Mouse (Mus musculus) neural tube, embryonic 11.5 days (tissue): ENCODE results near the gene Zfhx3. TPM values are rescaled to one million over a fixed set of nuclear protein-coding genes. Genes with fewer than 3 reads are reported as not detected.

Source experiments
- ATAC-seq: fragments of 200-750 bp; cut with Nextera tagmentation; 2 replicates; pipeline ENCODE4 v1.8.0; 2017; ENCODE audit warnings: moderate number of reproducible peaks, mild to moderate bottlenecking, moderate TSS enrichment, moderate library complexity; ENCODE audit not compliant: insufficient read depth, low FRiP score, low TSS enrichment
- DNase-seq: peaks from one replicate; pipeline ENCODE4 v3.0.0-alpha.2; 2015; ENCODE audit warnings: low spot score
- H3K27ac ChIP-seq: fragments of 300-500 bp; sonication (generic); 2 replicates; pipeline ENCODE4 v1.5.1; 2014; ENCODE audit warnings: low read depth, mild to moderate bottlenecking, low read length
- H3K27me3 ChIP-seq: fragments of 300-500 bp; sonication (generic); 2 replicates; pipeline ENCODE4 v1.6.1; 2014; ENCODE audit warnings: mild to moderate bottlenecking, low read length, mixed read lengths; ENCODE audit not compliant: control insufficient read depth, insufficient read depth
- H3K36me3 ChIP-seq: fragments of 300-500 bp; sonication (generic); 2 replicates; pipeline ENCODE4 v1.6.1; 2014; ENCODE audit warnings: mild to moderate bottlenecking, low read length, moderate library complexity, mixed read lengths; ENCODE audit not compliant: control insufficient read depth, insufficient read depth
- H3K4me1 ChIP-seq: fragments of 300-500 bp; sonication (generic); 2 replicates; pipeline ENCODE4 v1.6.1; 2014; ENCODE audit warnings: low read length, mixed read lengths; ENCODE audit not compliant: control insufficient read depth, insufficient read depth
- H3K4me2 ChIP-seq: fragments of 300-500 bp; sonication (generic); 2 replicates; pipeline ENCODE4 v1.6.1; 2014; ENCODE audit warnings: low read depth, mild to moderate bottlenecking, moderate library complexity
- H3K4me3 ChIP-seq: fragments of 300-500 bp; sonication (generic); 2 replicates; pipeline ENCODE4 v1.5.1; 2014; ENCODE audit warnings: low read depth, low read length
- H3K9ac ChIP-seq: fragments of 300-500 bp; sonication (generic); 2 replicates; pipeline ENCODE4 v1.6.1; 2014; ENCODE audit warnings: mild to moderate bottlenecking, low read length
- H3K9me3 ChIP-seq: fragments of 300-500 bp; sonication (generic); 2 replicates; pipeline ENCODE4 v1.6.1; 2016; ENCODE audit warnings: low read length; ENCODE audit not compliant: control insufficient read depth
- WGBS: fragments of 180-500 bp; shearing (Covaris S2); extraction: QIAGEN DNeasy Blood & Tissue Kit; methylation state at CpG from one replicate; pipeline ENCODE4 v1.1.7; 2014; 5-methylcytosine and 5-hydroxymethylcytosine counted together
- polyA plus RNA-seq: library from polyadenylated mRNA; unstranded; fragments of >200 nt; fragmentation: Nextera tagmentation; extraction: Ambion mirVana; gene quantifications from 2 replicates; pipeline ENCODE4 v1.2.1, GENCODE M21; 2014

Zfhx3 gene
- polyA plus RNA-seq, 1 experiment from 2014 or later, result 36.2 TPM

DNA sequence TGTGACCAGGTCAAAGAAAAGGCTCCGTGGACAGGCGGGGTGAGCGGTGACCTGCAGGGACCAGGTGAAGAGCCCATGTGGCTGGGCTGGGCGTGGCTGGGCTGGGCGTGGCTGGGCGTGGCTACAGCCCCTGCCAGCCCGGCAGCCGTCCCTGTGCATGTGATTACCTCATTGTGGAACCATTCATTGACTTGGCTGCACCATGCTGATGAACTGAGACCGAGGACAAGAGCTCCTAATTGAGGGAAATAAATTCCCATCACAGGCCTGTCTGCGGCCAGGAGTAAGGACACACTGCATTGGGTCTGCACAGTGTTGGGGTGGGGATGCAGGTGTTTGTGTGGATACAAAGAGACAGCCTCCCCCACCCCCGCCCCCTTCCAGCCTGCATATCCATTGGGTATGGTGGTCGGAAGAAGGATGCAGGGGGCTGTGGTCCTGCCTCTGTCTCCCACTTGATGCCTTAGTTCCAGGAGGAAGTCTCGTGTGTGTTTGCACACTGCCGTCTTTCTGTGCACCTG lies 956.9 kb downstream of the Zfhx3 start:
- ATAC-seq (peak; percentile 61), DNase-seq (no peak)
- 0 out of 2 replicates have a peak overlapping the region, but pooled peaks have one; percentile 3 for H3K27ac ChIP-seq
- 43% methylated on average over 14 of the region's 14 CpGs for WGBS
- no peak overlapping the region for H3K4me2 ChIP-seq
- no peaks in the 10 kb centered on the region for H3K36me3 ChIP-seq
- peaks cover 55% of the 10 kb centered on the region for H3K4me1 ChIP-seq
- H3K27me3 ChIP-seq, result no peaks in the 10 kb centered on the region
- H3K4me3 ChIP-seq, result no peak overlapping the region
- H3K9ac ChIP-seq, result no peak overlapping the region
- no peaks in the 10 kb centered on the region for H3K9me3 ChIP-seq

GRCm38 (mm10) chr8:108900541-108900940 lies 958.1 kb downstream of the Zfhx3 start:
- Histone ChIP-seq H3K9ac (no peak overlapping the region), H3K4me1 (peaks cover 57% of the 10 kb centered on the region), H3K9me3 (no peaks in the 10 kb centered on the region), H3K27ac (peak overlapping the region; percentile 24; the same call in 1 of the 2 replicates), H3K4me2 (no peak overlapping the region), H3K4me3 (no peak overlapping the region), H3K36me3 (no peaks in the 10 kb centered on the region), H3K27me3 (no peaks in the 10 kb centered on the region)
- 37% methylated on average over 10 of the region's 10 CpGs for WGBS
- DNase-seq, result no peak
- ATAC-seq, result no peak

GRCm38 (mm10) chr8:108901208-108901607 lies 958.8 kb downstream of the Zfhx3 start:
- peaks cover 57% of the 10 kb centered on the region for H3K4me1 ChIP-seq
- H3K9ac ChIP-seq, result no peak overlapping the region
- H3K4me3 ChIP-seq, result no peak overlapping the region
- 55% methylated on average over 14 of the region's 14 CpGs for WGBS
- ATAC-seq (no peak), DNase-seq (no peak)
- no peak overlapping the region for H3K4me2 ChIP-seq
- no peaks in the 10 kb centered on the region for H3K9me3 ChIP-seq
- no peaks in the 10 kb centered on the region for H3K27me3 ChIP-seq
- H3K36me3 ChIP-seq, result no peaks in the 10 kb centered on the region
- H3K27ac ChIP-seq, result 0 out of 2 replicates have a peak overlapping the region, but pooled peaks have one; percentile 24

DNA sequence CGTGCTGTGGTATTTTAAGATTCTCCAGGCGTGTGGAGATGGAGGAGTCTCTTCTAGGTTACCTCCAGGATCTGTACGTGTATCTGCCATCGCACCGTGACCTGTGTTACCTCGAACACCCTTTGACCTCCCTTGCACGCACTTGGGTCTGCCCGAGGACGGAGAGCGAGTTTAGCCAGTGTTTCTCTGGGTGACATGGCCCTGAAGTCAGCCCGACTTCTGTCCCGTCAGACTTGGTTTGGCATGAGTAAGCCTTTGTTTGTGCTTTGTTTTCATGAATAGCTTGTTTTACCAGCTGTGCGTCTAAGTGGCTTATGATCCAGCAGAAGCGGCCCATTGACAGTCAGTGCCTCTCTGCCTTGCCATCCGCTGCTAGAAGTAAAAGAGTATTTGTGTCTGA lies 961.1 kb downstream of the Zfhx3 start:
- Histone ChIP-seq H3K27me3 (no peaks in the 10 kb centered on the region), H3K4me3 (no peak overlapping the region), H3K9me3 (no peaks in the 10 kb centered on the region), H3K4me1 (peaks cover 46% of the 10 kb centered on the region), H3K4me2 (no peak overlapping the region), H3K9ac (no peak overlapping the region), H3K27ac (no peak overlapping the region), H3K36me3 (no peaks in the 10 kb centered on the region)
- ATAC-seq (no peak), DNase-seq (no peak)
- WGBS, result 72% methylated on average over 15 of the region's 15 CpGs

DNA sequence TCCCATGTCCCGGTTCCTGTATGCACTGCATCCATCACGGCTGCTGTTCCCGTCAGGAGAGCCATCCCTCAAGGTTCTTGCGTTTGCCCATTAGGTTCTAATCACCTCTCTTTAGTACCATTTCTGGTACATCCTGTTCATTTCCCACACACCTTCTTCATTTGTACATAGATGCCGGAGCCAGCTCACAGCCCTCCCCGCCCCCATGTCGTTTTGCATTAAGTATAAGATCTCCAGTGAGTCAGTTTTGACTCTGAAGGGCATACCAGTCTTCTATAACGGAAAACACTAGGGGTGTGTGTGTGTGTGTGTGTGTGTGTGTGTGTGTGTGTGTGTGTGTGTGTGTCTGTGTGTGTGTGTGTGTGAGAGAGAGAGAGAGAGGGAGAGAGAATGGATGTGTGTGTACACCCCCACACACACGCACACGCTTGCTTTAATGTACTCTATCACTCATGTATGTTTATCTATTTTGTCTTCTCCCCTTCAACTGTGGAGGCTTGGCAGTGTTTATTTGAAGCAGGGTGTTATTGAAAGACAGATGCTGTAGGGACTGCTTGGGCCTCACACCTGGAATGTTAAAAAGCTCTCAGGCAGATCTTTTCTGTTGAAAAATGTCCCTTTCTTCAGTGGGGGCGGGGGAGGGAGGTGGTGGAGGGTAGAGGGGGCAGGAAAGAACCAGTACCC lies 962.0 kb downstream of the Zfhx3 start:
- H3K27me3 ChIP-seq, result no peaks in the 10 kb centered on the region
- 70% methylated on average over 11 of the region's 11 CpGs for WGBS
- H3K4me3 ChIP-seq, result no peak overlapping the region
- no peak overlapping the region for H3K9ac ChIP-seq
- ATAC-seq, result no peak
- DNase-seq, result no peak
- H3K36me3 ChIP-seq, result no peaks in the 10 kb centered on the region
- no peaks in the 10 kb centered on the region for H3K9me3 ChIP-seq
- peaks cover 47% of the 10 kb centered on the region for H3K4me1 ChIP-seq
- no peak overlapping the region for H3K4me2 ChIP-seq
- no peak overlapping the region for H3K27ac ChIP-seq

- Histone ChIP-seq H3K4me1 (peaks cover 31% of the 10 kb centered on the region; the same call in 1 of the 2 replicates), H3K36me3 (no peaks in the 10 kb centered on the region), H3K27ac (peak overlapping the region; percentile 73), H3K9me3 (no peaks in the 10 kb centered on the region), H3K4me2 (no peak overlapping the region), H3K4me3 (no peak overlapping the region), H3K9ac (no peak overlapping the region), H3K27me3 (no peaks in the 10 kb centered on the region)
- 81% methylated on average over 9 of the region's 9 CpGs for WGBS
- DNase-seq, result no peak
- no peak for ATAC-seq
These were observed 965.6 kb downstream of the Zfhx3 start for GRCm38 (mm10) chr8:108908066-108908465.

GRCm38 (mm10) chr8:108908540-108908939 lies 966.1 kb downstream of the Zfhx3 start:
- no peak overlapping the region for H3K4me2 ChIP-seq
- peaks cover 28% of the 10 kb centered on the region; the same call in 1 of the 2 replicates for H3K4me1 ChIP-seq
- 72% methylated on average over 16 of the region's 16 CpGs for WGBS
- no peak overlapping the region for H3K9ac ChIP-seq
- DNase-seq (no peak), ATAC-seq (no peak)
- H3K4me3 ChIP-seq, result no peak overlapping the region
- H3K36me3 ChIP-seq, result no peaks in the 10 kb centered on the region
- H3K27me3 ChIP-seq, result no peaks in the 10 kb centered on the region
- H3K9me3 ChIP-seq, result no peaks in the 10 kb centered on the region
- peak overlapping the region; percentile 73; the same call in 1 of the 2 replicates for H3K27ac ChIP-seq

DNA sequence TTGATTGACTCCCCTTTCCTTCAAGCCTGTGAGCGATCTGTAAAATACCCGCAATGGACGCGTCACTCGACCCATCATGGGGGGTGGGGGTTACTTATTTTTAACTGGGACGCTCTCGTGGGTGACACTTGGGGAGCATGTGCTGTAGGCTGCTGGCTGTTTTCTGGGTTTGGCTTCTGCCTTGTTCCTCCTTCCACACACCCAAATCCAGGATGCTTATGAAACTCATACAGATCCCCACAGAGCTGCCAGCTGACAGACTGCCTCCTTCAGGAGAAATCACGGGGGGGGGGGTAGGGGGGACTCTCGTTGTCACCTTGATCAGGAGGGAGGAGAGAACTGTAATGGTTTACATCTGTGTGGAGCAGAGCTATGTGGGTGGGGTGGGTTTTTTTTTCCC lies 966.6 kb downstream of the Zfhx3 start:
- H3K4me1 ChIP-seq, result peaks cover 23% of the 10 kb centered on the region; the same call in 1 of the 2 replicates
- no peaks in the 10 kb centered on the region for H3K27me3 ChIP-seq
- ATAC-seq (no peak), DNase-seq (no peak)
- no peak overlapping the region for H3K4me3 ChIP-seq
- H3K9ac ChIP-seq, result no peak overlapping the region
- H3K27ac ChIP-seq, result no peak overlapping the region
- no peaks in the 10 kb centered on the region for H3K36me3 ChIP-seq
- H3K4me2 ChIP-seq, result no peak overlapping the region
- WGBS, result 74% methylated on average over 9 of the region's 9 CpGs
- H3K9me3 ChIP-seq, result no peaks in the 10 kb centered on the region

DNA sequence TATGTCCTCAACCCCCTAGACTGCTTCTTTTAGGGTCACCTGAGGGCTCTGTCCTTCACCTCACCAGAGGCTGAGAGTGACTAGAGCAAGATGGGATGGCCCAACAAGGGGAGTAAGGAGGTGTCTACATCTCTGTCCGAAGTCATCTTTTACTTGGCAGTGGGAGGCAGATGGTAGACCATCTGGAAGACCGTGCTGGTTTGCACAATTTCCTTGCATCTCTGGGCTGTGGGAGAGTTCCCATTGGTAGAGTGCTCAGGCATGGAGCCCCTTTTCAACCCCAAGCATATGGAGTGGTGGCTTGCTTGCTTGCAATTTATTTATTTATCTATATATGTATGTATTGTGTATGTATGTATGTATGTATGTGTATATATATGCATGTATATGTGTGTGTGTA lies 967.0 kb downstream of the Zfhx3 start:
- no peaks in the 10 kb centered on the region for H3K27me3 ChIP-seq
- no peaks in the 10 kb centered on the region for H3K9me3 ChIP-seq
- no peaks in the 10 kb centered on the region for H3K36me3 ChIP-seq
- H3K4me3 ChIP-seq, result no peak overlapping the region
- H3K9ac ChIP-seq, result no peak overlapping the region
- no peak for ATAC-seq
- H3K4me1 ChIP-seq, result peaks cover 23% of the 10 kb centered on the region; the same call in 1 of the 2 replicates
- 73% methylated on average over 2 of the region's 2 CpGs for WGBS
- no peak overlapping the region for H3K4me2 ChIP-seq
- no peak for DNase-seq
- no peak overlapping the region for H3K27ac ChIP-seq
